ENCODE assay signal across 8 mouse cellular contexts in the genomic region with DNA sequence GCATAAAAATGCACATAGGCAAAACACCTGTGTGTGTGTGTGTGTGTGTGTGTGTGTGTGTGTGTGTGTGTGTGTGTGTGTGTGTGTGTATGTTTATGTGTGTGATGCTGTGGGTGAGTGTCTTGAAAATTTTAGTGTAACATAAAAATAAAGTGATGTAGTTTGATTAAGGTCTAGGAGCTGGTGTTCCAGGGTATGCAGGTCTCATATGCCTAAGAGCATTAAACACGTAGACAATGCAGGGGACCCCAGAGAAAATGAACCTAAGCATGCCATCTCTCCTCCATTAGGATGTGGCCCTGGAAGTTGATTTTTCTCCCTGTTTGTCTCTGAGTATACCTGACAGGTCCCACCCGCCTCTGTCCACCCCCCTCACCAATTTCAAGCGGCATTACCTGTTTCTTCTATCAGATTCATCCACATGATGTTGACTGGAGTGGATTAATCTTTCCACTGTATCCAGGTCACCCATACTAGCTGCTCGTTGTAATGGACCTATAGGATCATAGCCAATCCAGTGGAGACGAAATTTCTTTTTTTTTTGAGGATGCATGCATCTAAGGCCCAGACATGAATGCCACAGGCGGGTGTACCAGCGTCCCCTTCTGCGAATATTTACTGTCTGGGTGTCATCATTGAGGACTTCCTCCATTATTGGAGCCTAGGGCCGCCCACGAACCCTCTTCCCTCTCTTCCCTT. TPM values are rescaled to one million over a fixed set of nuclear protein-coding genes. Genes with fewer than 3 reads are reported as not detected.
ATAC-seq and TF ChIP-seq lines count a peak whose summit lies in the region.
"Not testable (repeated sequence)": the region's sequence is repeated elsewhere in the genome, so short reads cannot be mapped to it uniquely, and the experiment has no call there.
"Had no signal": no experiment of that assay in that cellular context is flagged by ENCODE, and none has a peak within 500 bp of the region (broad histone marks: within the 10 kb centered on the region; RNA-seq: fewer than 3 reads in every experiment).

No protein-coding gene starts in this region.

- not testable (repeated sequence) for H3K36me3 ChIP-seq in forebrain, embryonic 12.5 days (replicated peaks); heart, embryonic 14.5 days (ENCODE audit: control insufficient read depth, insufficient read depth, low read length); hindbrain, embryonic 15.5 days; limb, embryonic 13.5 days; midbrain, embryonic 13.5 days; neural tube, embryonic 15.5 days; testis, adult 2 months (ENCODE audit: control insufficient read depth, insufficient read depth, low read length)

- H3K9me3 ChIP-seq in forebrain, embryonic 12.5 days; heart, embryonic 14.5 days (ENCODE audit: control insufficient read depth, low read length); hindbrain, embryonic 15.5 days; limb, embryonic 13.5 days; midbrain, embryonic 13.5 days; neural tube, embryonic 15.5 days (replicated peaks): not testable (repeated sequence)

- not testable (repeated sequence) for TF ChIP-seq CTCF in testis, adult 2 months (IDR thresholded peaks at IDR 0.05; ENCODE audit: control insufficient read depth, insufficient read depth, insufficient replicate concordance, low read depth, low read length)

- not testable (repeated sequence) for H3K4me1 ChIP-seq in forebrain, embryonic 12.5 days; heart, embryonic 14.5 days (ENCODE audit: control insufficient read depth in 2 of 2, insufficient read depth in 2 of 2, low read length in 2 of 2); hindbrain, embryonic 15.5 days (replicated peaks); limb, embryonic 13.5 days; midbrain, embryonic 13.5 days (replicated peaks); neural tube, embryonic 15.5 days; testis, adult 2 months (ENCODE audit: control insufficient read depth, insufficient read depth, low read length)

- ATAC-seq in forebrain, embryonic 12.5 days (ENCODE audit: low FRiP score): peak; percentile 49; the same call in 1 of the 2 replicates
- peak; percentile 69 for ATAC-seq in heart, embryonic 14.5 days (ENCODE audit: insufficient number of reproducible peaks, insufficient read depth, low FRiP score, low read depth)
- ATAC-seq in hindbrain, embryonic 15.5 days (ENCODE audit: low FRiP score, low read depth): peak; percentile 65; the same call in 1 of the 2 replicates
- ATAC-seq in limb, embryonic 13.5 days (ENCODE audit: low FRiP score, low read depth): 0 out of 2 replicates have a peak, but pooled peaks have one; percentile 51
- ATAC-seq in midbrain, embryonic 13.5 days: peak; percentile 56
- ATAC-seq in neural tube, embryonic 15.5 days (ENCODE audit: low FRiP score): peak; percentile 59; the same call in 1 of the 2 replicates

- 80% methylated on average over 9 of the region's 10 CpGs for WGBS in forebrain, embryonic 12.5 days
- WGBS in heart, embryonic 14.5 days: 59% methylated on average over 8 of the region's 10 CpGs
- 79% methylated on average over 9 of the region's 10 CpGs for WGBS in hindbrain, embryonic 15.5 days
- 80% methylated on average over 9 of the region's 10 CpGs for WGBS in limb, embryonic 13.5 days
- WGBS in midbrain, embryonic 13.5 days: 82% methylated on average over 9 of the region's 10 CpGs
- WGBS in neural tube, embryonic 15.5 days: 80% methylated on average over 7 of the region's 10 CpGs

- not testable (repeated sequence) for H3K4me3 ChIP-seq in forebrain, embryonic 12.5 days (replicated peaks); heart, embryonic 14.5 days (ENCODE audit: control insufficient read depth in 1 of 2, insufficient read depth in 1 of 2, low read depth in 1 of 2, low read length in 2 of 2); hindbrain, embryonic 15.5 days; limb, embryonic 13.5 days; midbrain, embryonic 13.5 days (replicated peaks); neural tube, embryonic 15.5 days (replicated peaks)
- H3K4me3 ChIP-seq in testis, adult 2 months (ENCODE audit: control insufficient read depth, low read depth, low read length): peak overlapping the region; percentile 0

- not testable (repeated sequence) for H3K27me3 ChIP-seq in forebrain, embryonic 12.5 days; heart, embryonic 14.5 days (ENCODE audit: control insufficient read depth, insufficient read depth, low read length); hindbrain, embryonic 15.5 days; limb, embryonic 13.5 days; midbrain, embryonic 13.5 days; neural tube, embryonic 15.5 days (replicated peaks); testis, adult 2 months (ENCODE audit: control insufficient read depth, insufficient read depth, low read length)

- not testable (repeated sequence) for H3K27ac ChIP-seq in forebrain, embryonic 12.5 days; heart, embryonic 14.5 days (replicated peaks in 1 of 2; ENCODE audit: control insufficient read depth in 1 of 2, insufficient read depth in 1 of 2, low read depth in 2 of 2, low read length in 2 of 2); hindbrain, embryonic 15.5 days (replicated peaks); limb, embryonic 13.5 days; midbrain, embryonic 13.5 days; neural tube, embryonic 15.5 days (replicated peaks); testis, adult 2 months (ENCODE audit: control insufficient read depth, insufficient read depth, low read depth, low read length)

- not testable (repeated sequence) for H3K9ac ChIP-seq in forebrain, embryonic 12.5 days; heart, embryonic 14.5 days (ENCODE audit: low read length); hindbrain, embryonic 15.5 days; limb, embryonic 13.5 days; midbrain, embryonic 13.5 days (replicated peaks); neural tube, embryonic 15.5 days (replicated peaks)

- not testable (repeated sequence) for H3K4me2 ChIP-seq in forebrain, embryonic 12.5 days; heart, embryonic 14.5 days (ENCODE audit: low read length); hindbrain, embryonic 15.5 days; limb, embryonic 13.5 days (replicated peaks); midbrain, embryonic 13.5 days (replicated peaks); neural tube, embryonic 15.5 days

- not testable (repeated sequence) for TF ChIP-seq POLR2A in testis, adult 2 months (IDR thresholded peaks at IDR 0.05; ENCODE audit: control insufficient read depth, low read depth, low read length)

RNA-seq across cellular contexts. Expression of gene Zfp709, which starts 25.0 kb away (rescaled TPM):
- polyA plus RNA-seq in forebrain, embryonic 12.5 days (2016; fragmentation: Nextera tagmentation; extraction: Ambion mirVana): 6.0 and 8.0 TPM in 2 replicates
- 4.9 and 5.8 TPM in 2 replicates for polyA plus RNA-seq in heart, embryonic 14.5 days (2014; fragmentation: Nextera tagmentation; extraction: Ambion mirVana)
- 6.6 and 8.3 TPM in 2 replicates for polyA plus RNA-seq in hindbrain, embryonic 15.5 days (2015; fragmentation: Nextera tagmentation; extraction: Ambion mirVana)
- polyA plus RNA-seq in limb, embryonic 13.5 days (2015; fragmentation: Nextera tagmentation; extraction: Ambion mirVana): 7.1 and 7.9 TPM in 2 replicates
- polyA plus RNA-seq in midbrain, embryonic 13.5 days (2015; fragmentation: Nextera tagmentation; extraction: Ambion mirVana): 7.7 and 8.1 TPM in 2 replicates
- polyA plus RNA-seq in neural tube, embryonic 15.5 days (2015; fragmentation: Nextera tagmentation; extraction: Ambion mirVana): 7.4 and 9.4 TPM in 2 replicates
- 0.25 and 0.29 TPM in 2 replicates for polyA plus RNA-seq in testis, adult 2 months (2012; rRNA removed)
- polyA plus RNA-seq: erythroblast, embryonic 14.5 days had no signal

RNA-seq across cellular contexts. Expression of gene Zfp882, which starts 51.6 kb away (rescaled TPM):
- 13.0 and 15.0 TPM in 2 replicates for polyA plus RNA-seq in forebrain, embryonic 12.5 days (2016; fragmentation: Nextera tagmentation; extraction: Ambion mirVana)
- 3.5 and 3.8 TPM in 2 replicates for polyA plus RNA-seq in heart, embryonic 14.5 days (2014; fragmentation: Nextera tagmentation; extraction: Ambion mirVana)
- polyA plus RNA-seq in hindbrain, embryonic 15.5 days (2015; fragmentation: Nextera tagmentation; extraction: Ambion mirVana): 14.2 and 16.7 TPM in 2 replicates
- polyA plus RNA-seq in limb, embryonic 13.5 days (2015; fragmentation: Nextera tagmentation; extraction: Ambion mirVana): 9.1 and 9.8 TPM in 2 replicates
- polyA plus RNA-seq in midbrain, embryonic 13.5 days (2015; fragmentation: Nextera tagmentation; extraction: Ambion mirVana): 19.8 and 21.4 TPM in 2 replicates
- polyA plus RNA-seq in neural tube, embryonic 15.5 days (2015; fragmentation: Nextera tagmentation; extraction: Ambion mirVana): 13.5 and 17.1 TPM in 2 replicates
- polyA plus RNA-seq in testis, adult 2 months (2012; rRNA removed): 0.25 and 0.28 TPM in 2 replicates
- polyA plus RNA-seq: erythroblast, embryonic 14.5 days had no signal

RNA-seq across cellular contexts. Expression of gene Zfp617, which starts 51.7 kb away (rescaled TPM):
- polyA plus RNA-seq in forebrain, embryonic 12.5 days (2016; fragmentation: Nextera tagmentation; extraction: Ambion mirVana): 35.8 and 37.8 TPM in 2 replicates
- 27.8 and 28.2 TPM in 2 replicates for polyA plus RNA-seq in heart, embryonic 14.5 days (2014; fragmentation: Nextera tagmentation; extraction: Ambion mirVana)
- polyA plus RNA-seq in hindbrain, embryonic 15.5 days (2015; fragmentation: Nextera tagmentation; extraction: Ambion mirVana): 31.5 and 32.9 TPM in 2 replicates
- 26.8 and 29.5 TPM in 2 replicates for polyA plus RNA-seq in limb, embryonic 13.5 days (2015; fragmentation: Nextera tagmentation; extraction: Ambion mirVana)
- polyA plus RNA-seq in midbrain, embryonic 13.5 days (2015; fragmentation: Nextera tagmentation; extraction: Ambion mirVana): 39.1 and 42.0 TPM in 2 replicates
- polyA plus RNA-seq in neural tube, embryonic 15.5 days (2015; fragmentation: Nextera tagmentation; extraction: Ambion mirVana): 33.5 and 35.1 TPM in 2 replicates
- 1.6 and 2.5 TPM in 2 replicates for polyA plus RNA-seq in testis, adult 2 months (2012; rRNA removed)
